Mouse (Mus musculus): ENCODE measurements around the gene Pip5k1b.
A peak's percentile ranks its signal among the peaks of the same experiment; 100 is the strongest.
"Not testable (repeated sequence)": the region's sequence is repeated elsewhere in the genome, so short reads cannot be mapped to it uniquely, and the experiment has no call there.

Gene Pip5k1b

GRCm38 (mm10) chr19:24555466-24555903 lies at the start of gene Pip5k1b:
Pip5k1b (minus strand) TSS chr19:24555872.
- peak; percentile 70 for DNase-seq (ENCODE audit: low spot score)

GRCm38 (mm10) chr19:24604105-24604504 lies 48.4 kb upstream of the Pip5k1b start:
- DNase-seq (ENCODE audit: low spot score) = no peak

- no peak for DNase-seq (ENCODE audit: low spot score)
Measured at GRCm38 (mm10) chr19:24603431-24603830, 47.8 kb upstream of the Pip5k1b start.

- DNase-seq (ENCODE audit: low spot score) = no peak
Measured at GRCm38 (mm10) chr19:24586726-24587125, 31.1 kb upstream of the Pip5k1b start.

GRCm38 (mm10) chr19:24585171-24585570 lies 29.5 kb upstream of the Pip5k1b start:
- no peak for DNase-seq (ENCODE audit: low spot score)

- DNase-seq (ENCODE audit: low spot score) = no peak
Measured at GRCm38 (mm10) chr19:24583956-24584355, 28.3 kb upstream of the Pip5k1b start.

- DNase-seq (ENCODE audit: low spot score) = no peak
Measured at GRCm38 (mm10) chr19:24576125-24576524, 20.5 kb upstream of the Pip5k1b start.

- DNase-seq (ENCODE audit: low spot score) = peak; percentile 14
Measured at GRCm38 (mm10) chr19:24571756-24572181, 16.1 kb upstream of the Pip5k1b start.

GRCm38 (mm10) chr19:24570969-24571368 lies 15.3 kb upstream of the Pip5k1b start:
- no peak for DNase-seq (ENCODE audit: low spot score)

GRCm38 (mm10) chr19:24557456-24557855 lies 1.8 kb upstream of the Pip5k1b start:
- peak; percentile 75 for DNase-seq (ENCODE audit: low spot score)

GRCm38 (mm10) chr19:24556585-24556966 lies 904 bp upstream of the Pip5k1b start:
- DNase-seq (ENCODE audit: low spot score) = peak; percentile 54

- peak; percentile 79 for DNase-seq (ENCODE audit: low spot score)
Measured at GRCm38 (mm10) chr19:24555904-24556584, 372 bp upstream of the Pip5k1b start.

- DNase-seq (ENCODE audit: low spot score) = peak; percentile 45
Measured at GRCm38 (mm10) chr19:24554911-24555465, 684 bp downstream of the Pip5k1b start.

GRCm38 (mm10) chr19:24554425-24554824 lies 1.2 kb downstream of the Pip5k1b start:
- no peak for DNase-seq (ENCODE audit: low spot score)

GRCm38 (mm10) chr19:24553291-24554075 lies 2.2 kb downstream of the Pip5k1b start:
- peak; percentile 71 for DNase-seq (ENCODE audit: low spot score)

GRCm38 (mm10) chr19:24552641-24553040 lies 3.0 kb downstream of the Pip5k1b start:
- not testable (repeated sequence) for DNase-seq (ENCODE audit: low spot score)

- DNase-seq (ENCODE audit: low spot score) = no peak
Measured at GRCm38 (mm10) chr19:24551196-24551954, 4.3 kb downstream of the Pip5k1b start.

GRCm38 (mm10) chr19:24550778-24551177 lies 4.9 kb downstream of the Pip5k1b start:
- no peak for DNase-seq (ENCODE audit: low spot score)

GRCm38 (mm10) chr19:24550016-24550415 lies 5.7 kb downstream of the Pip5k1b start:
- no peak for DNase-seq (ENCODE audit: low spot score)

- no peak for DNase-seq (ENCODE audit: low spot score)
Measured at GRCm38 (mm10) chr19:24548337-24548736, 7.3 kb downstream of the Pip5k1b start.

- no peak for DNase-seq (ENCODE audit: low spot score)
Measured at GRCm38 (mm10) chr19:24546153-24546552, 9.5 kb downstream of the Pip5k1b start.

Measured in retina, embryonic 14.5 days (tissue).